Mouse (Mus musculus): ENCODE measurements at regions not wholly inside any gene's neighbourhood (a gene's known extent, or its start where the extent isn't known, plus 50 kb on each side); places are given as distances from the start of the nearest gene placed in this dataset.

DNA sequence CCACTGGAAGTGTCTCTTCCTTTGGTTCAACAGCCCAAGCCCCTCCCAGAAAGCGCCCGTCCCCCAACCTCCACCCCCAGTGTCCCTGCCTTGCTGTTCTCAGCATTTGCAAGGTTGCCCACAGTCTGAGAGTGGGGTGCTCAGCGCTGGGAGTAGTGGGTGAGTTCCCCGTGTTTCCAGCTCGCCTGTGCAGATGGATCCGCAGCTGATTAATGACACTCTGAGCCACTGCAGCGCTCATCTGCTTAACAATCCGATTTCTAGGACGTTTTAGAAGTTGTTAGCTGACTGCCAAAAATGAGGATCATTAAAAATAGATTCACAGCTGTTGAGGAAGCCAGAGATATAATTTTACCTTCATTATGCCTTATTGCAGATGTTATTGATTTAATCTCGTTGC is 280.0 kb upstream of the Npvf start:
- no peak overlapping the region for H3K4me2 ChIP-seq (ENCODE audit: low read depth, low read length)
- no peaks in the 10 kb centered on the region for H3K9me3 ChIP-seq (replicated peaks; ENCODE audit: control insufficient read depth, low read length)
- H3K27ac ChIP-seq (ENCODE audit: low read length): no peak overlapping the region
- 73% methylated on average over 10 of the region's 10 CpGs for WGBS
- no peaks in the 10 kb centered on the region for H3K4me1 ChIP-seq (ENCODE audit: control insufficient read depth, insufficient read depth, low read length)
- H3K36me3 ChIP-seq (ENCODE audit: control insufficient read depth, insufficient read depth): no peaks in the 10 kb centered on the region
- no peak overlapping the region for H3K4me3 ChIP-seq (ENCODE audit: low read length)
- H3K27me3 ChIP-seq (ENCODE audit: control insufficient read depth, insufficient read depth, low read length): 0 out of 2 replicates have a peak, but pooled peaks cover 2% of the 10 kb centered on the region
- ATAC-seq (replicated peaks; ENCODE audit: extremely low read depth, insufficient read depth, low FRiP score): no peak
- no peak overlapping the region for H3K9ac ChIP-seq (ENCODE audit: low read length)

GRCm38 (mm10) chr6:50936306-50936705 is 282.1 kb upstream of the Npvf start:
- Histone ChIP-seq H3K9ac (ENCODE audit: low read length) (no peak overlapping the region), H3K27ac (ENCODE audit: low read length) (no peak overlapping the region), H3K27me3 (ENCODE audit: control insufficient read depth, insufficient read depth, low read length) (no peaks in the 10 kb centered on the region), H3K9me3 (replicated peaks; ENCODE audit: control insufficient read depth, low read length) (no peaks in the 10 kb centered on the region), H3K4me1 (ENCODE audit: control insufficient read depth, insufficient read depth, low read length) (no peaks in the 10 kb centered on the region), H3K4me2 (ENCODE audit: low read depth, low read length) (no peak overlapping the region), H3K36me3 (ENCODE audit: control insufficient read depth, insufficient read depth) (no peaks in the 10 kb centered on the region), H3K4me3 (ENCODE audit: low read length) (no peak overlapping the region)
- ATAC-seq (replicated peaks; ENCODE audit: extremely low read depth, insufficient read depth, low FRiP score): no peak
- 81% methylated on average over 8 of the region's 8 CpGs for WGBS

GRCm38 (mm10) chr6:50937094-50937493 is 282.9 kb upstream of the Npvf start:
- H3K27ac ChIP-seq (ENCODE audit: low read length): no peak overlapping the region
- H3K9ac ChIP-seq (ENCODE audit: low read length): no peak overlapping the region
- no peaks in the 10 kb centered on the region for H3K36me3 ChIP-seq (ENCODE audit: control insufficient read depth, insufficient read depth)
- WGBS: 25% methylated on average over 9 of the region's 9 CpGs
- no peak overlapping the region for H3K4me2 ChIP-seq (ENCODE audit: low read depth, low read length)
- H3K9me3 ChIP-seq (replicated peaks; ENCODE audit: control insufficient read depth, low read length): no peaks in the 10 kb centered on the region
- ATAC-seq (replicated peaks; ENCODE audit: extremely low read depth, insufficient read depth, low FRiP score): no peak
- peaks cover 4% of the 10 kb centered on the region; the same call in 1 of the 2 replicates for H3K4me1 ChIP-seq (ENCODE audit: control insufficient read depth, insufficient read depth, low read length)
- no peak overlapping the region for H3K4me3 ChIP-seq (ENCODE audit: low read length)
- H3K27me3 ChIP-seq (ENCODE audit: control insufficient read depth, insufficient read depth, low read length): no peaks in the 10 kb centered on the region

DNA sequence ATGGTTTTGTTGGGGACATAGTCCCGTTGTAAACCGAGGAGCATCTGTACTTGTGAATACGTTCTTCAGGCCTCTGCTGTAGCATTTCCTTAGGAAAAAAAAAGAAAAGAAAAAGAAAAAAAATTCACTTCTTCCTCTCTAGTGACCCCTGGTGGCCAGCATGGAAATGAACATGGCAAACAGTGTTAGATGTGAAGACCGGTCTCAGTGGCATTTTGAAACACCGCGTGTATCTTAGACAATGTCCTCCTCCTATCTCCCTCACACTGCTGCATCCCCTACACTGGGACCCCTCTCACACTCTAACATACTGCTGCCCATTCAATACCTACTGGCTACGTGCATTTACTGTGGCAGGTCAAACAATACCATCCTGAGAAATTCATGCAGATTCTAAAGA is 284.6 kb upstream of the Npvf start:
- Histone ChIP-seq H3K27me3 (ENCODE audit: control insufficient read depth, insufficient read depth, low read length) (no peaks in the 10 kb centered on the region), H3K4me2 (ENCODE audit: low read depth, low read length) (no peak overlapping the region)
- no peak for ATAC-seq (replicated peaks; ENCODE audit: extremely low read depth, insufficient read depth, low FRiP score)

GRCm38 (mm10) chr6:50939440-50939839 is 285.2 kb upstream of the Npvf start:
- 0 out of 2 replicates have a peak, but pooled peaks have one; percentile 32 for ATAC-seq (replicated peaks; ENCODE audit: extremely low read depth, insufficient read depth, low FRiP score)
- WGBS: 56% methylated on average over 2 of the region's 2 CpGs
- no peaks in the 10 kb centered on the region for H3K27me3 ChIP-seq (ENCODE audit: control insufficient read depth, insufficient read depth, low read length)
- H3K4me1 ChIP-seq (ENCODE audit: control insufficient read depth, insufficient read depth, low read length): peaks cover 4% of the 10 kb centered on the region; the same call in 1 of the 2 replicates
- H3K4me2 ChIP-seq (ENCODE audit: low read depth, low read length): no peak overlapping the region
- H3K36me3 ChIP-seq (ENCODE audit: control insufficient read depth, insufficient read depth): no peaks in the 10 kb centered on the region
- no peak overlapping the region for H3K27ac ChIP-seq (ENCODE audit: low read length)
- no peak overlapping the region for H3K9ac ChIP-seq (ENCODE audit: low read length)
- no peak overlapping the region for H3K4me3 ChIP-seq (ENCODE audit: low read length)
- no peaks in the 10 kb centered on the region for H3K9me3 ChIP-seq (replicated peaks; ENCODE audit: control insufficient read depth, low read length)

More for the DNA sequence above, 284.6 kb upstream of the Npvf start:
- no peak overlapping the region for H3K4me3 ChIP-seq (ENCODE audit: low read length)
- H3K36me3 ChIP-seq (ENCODE audit: control insufficient read depth, insufficient read depth): no peaks in the 10 kb centered on the region
- no peak overlapping the region for H3K9ac ChIP-seq (ENCODE audit: low read length)
- peaks cover 4% of the 10 kb centered on the region; the same call in 1 of the 2 replicates for H3K4me1 ChIP-seq (ENCODE audit: control insufficient read depth, insufficient read depth, low read length)
- H3K9me3 ChIP-seq (replicated peaks; ENCODE audit: control insufficient read depth, low read length): no peaks in the 10 kb centered on the region
- H3K27ac ChIP-seq (ENCODE audit: low read length): no peak overlapping the region
- 21% methylated on average over 7 of the region's 7 CpGs for WGBS

- 14% methylated on average over 1 of the region's 1 CpGs for WGBS
These were observed 285.9 kb upstream of the Npvf start for GRCm38 (mm10) chr6:50940118-50940517.

DNA sequence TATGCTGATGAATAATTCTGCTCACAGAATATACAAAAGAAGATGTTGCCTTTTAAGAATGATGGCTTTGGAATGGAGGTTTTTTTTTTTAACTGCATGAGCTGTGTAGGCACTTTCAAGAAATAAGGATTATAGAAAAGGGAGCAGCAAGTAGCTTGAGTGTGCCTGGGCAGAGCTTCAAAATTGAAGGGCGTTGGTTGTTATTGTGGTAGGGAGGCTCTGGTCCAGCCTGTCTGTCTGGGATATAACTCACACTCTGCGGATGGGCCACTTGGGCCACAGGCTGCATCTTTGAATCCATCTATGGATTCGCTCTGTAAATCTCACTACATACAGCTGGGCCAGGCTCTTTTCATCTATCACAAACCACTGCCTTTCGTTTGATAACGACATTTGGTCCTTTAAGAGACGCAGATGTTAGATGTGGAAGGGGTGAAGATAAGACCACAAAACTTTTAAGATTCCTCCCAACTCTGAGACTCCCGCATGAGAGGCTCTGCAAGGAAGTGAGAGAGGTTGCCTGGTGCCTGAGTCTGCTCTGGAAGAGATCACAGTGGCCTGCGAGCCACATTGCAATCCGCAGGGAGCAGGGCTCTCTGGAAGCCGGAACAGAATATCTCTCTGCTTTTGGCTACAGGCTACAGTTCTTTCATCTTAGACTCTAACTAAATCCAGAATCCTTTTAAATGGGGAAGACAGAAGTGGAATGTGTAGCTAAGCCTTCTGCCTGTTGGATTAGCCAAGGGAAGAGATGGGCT is 286.6 kb upstream of the Npvf start:
- Histone ChIP-seq H3K9me3 (replicated peaks; ENCODE audit: control insufficient read depth, low read length) (no peaks in the 10 kb centered on the region), H3K4me2 (ENCODE audit: low read depth, low read length) (no peak overlapping the region), H3K4me3 (ENCODE audit: low read length) (no peak overlapping the region), H3K27me3 (ENCODE audit: control insufficient read depth, insufficient read depth, low read length) (no peaks in the 10 kb centered on the region), H3K36me3 (ENCODE audit: control insufficient read depth, insufficient read depth) (no peaks in the 10 kb centered on the region), H3K27ac (ENCODE audit: low read length) (peak overlapping the region; percentile 56; the same call in 1 of the 2 replicates), H3K4me1 (ENCODE audit: control insufficient read depth, insufficient read depth, low read length) (peaks cover 4% of the 10 kb centered on the region; the same call in 1 of the 2 replicates), H3K9ac (ENCODE audit: low read length) (no peak overlapping the region)
- ATAC-seq (replicated peaks; ENCODE audit: extremely low read depth, insufficient read depth, low FRiP score): no peak
- WGBS: 65% methylated on average over 10 of the region's 10 CpGs

More at GRCm38 (mm10) chr6:50940118-50940517, 285.9 kb upstream of the Npvf start:
- Histone ChIP-seq H3K4me1 (ENCODE audit: control insufficient read depth, insufficient read depth, low read length) (peaks cover 4% of the 10 kb centered on the region; the same call in 1 of the 2 replicates), H3K4me3 (ENCODE audit: low read length) (no peak overlapping the region), H3K27ac (ENCODE audit: low read length) (no peak overlapping the region), H3K9ac (ENCODE audit: low read length) (no peak overlapping the region), H3K36me3 (ENCODE audit: control insufficient read depth, insufficient read depth) (no peaks in the 10 kb centered on the region), H3K4me2 (ENCODE audit: low read depth, low read length) (no peak overlapping the region), H3K9me3 (replicated peaks; ENCODE audit: control insufficient read depth, low read length) (no peaks in the 10 kb centered on the region), H3K27me3 (ENCODE audit: control insufficient read depth, insufficient read depth, low read length) (no peaks in the 10 kb centered on the region)
- no peak for ATAC-seq (replicated peaks; ENCODE audit: extremely low read depth, insufficient read depth, low FRiP score)

- Histone ChIP-seq H3K4me2 (ENCODE audit: low read depth, low read length) (no peak overlapping the region), H3K9me3 (replicated peaks; ENCODE audit: control insufficient read depth, low read length) (no peaks in the 10 kb centered on the region), H3K27ac (ENCODE audit: low read length) (no peak overlapping the region), H3K4me1 (ENCODE audit: control insufficient read depth, insufficient read depth, low read length) (peaks cover 4% of the 10 kb centered on the region; the same call in 1 of the 2 replicates), H3K9ac (ENCODE audit: low read length) (no peak overlapping the region), H3K4me3 (ENCODE audit: low read length) (no peak overlapping the region), H3K27me3 (ENCODE audit: control insufficient read depth, insufficient read depth, low read length) (no peaks in the 10 kb centered on the region), H3K36me3 (ENCODE audit: control insufficient read depth, insufficient read depth) (no peaks in the 10 kb centered on the region)
- WGBS: 77% methylated on average over 5 of the region's 5 CpGs
- ATAC-seq (replicated peaks; ENCODE audit: extremely low read depth, insufficient read depth, low FRiP score): no peak
These were observed 288.5 kb upstream of the Npvf start for GRCm38 (mm10) chr6:50942696-50943095.

GRCm38 (mm10) chr6:50948061-50948460 is 293.8 kb upstream of the Npvf start:
- Histone ChIP-seq H3K36me3 (ENCODE audit: control insufficient read depth, insufficient read depth) (no peaks in the 10 kb centered on the region), H3K27ac (ENCODE audit: low read length) (no peak overlapping the region), H3K4me2 (ENCODE audit: low read depth, low read length) (no peak overlapping the region), H3K4me3 (ENCODE audit: low read length) (no peak overlapping the region), H3K4me1 (ENCODE audit: control insufficient read depth, insufficient read depth, low read length) (no peaks in the 10 kb centered on the region), H3K9me3 (replicated peaks; ENCODE audit: control insufficient read depth, low read length) (no peaks in the 10 kb centered on the region), H3K27me3 (ENCODE audit: control insufficient read depth, insufficient read depth, low read length) (no peaks in the 10 kb centered on the region), H3K9ac (ENCODE audit: low read length) (no peak overlapping the region)
- no peak for ATAC-seq (replicated peaks; ENCODE audit: extremely low read depth, insufficient read depth, low FRiP score)
- WGBS: 64% methylated on average over 4 of the region's 4 CpGs

Data from heart, embryonic 16.5 days (tissue).